Mouse (Mus musculus) liver, adult (tissue): Measurements from ENCODE around the gene Mtch2.

Experiments
- GATA4 ChIP-seq: IDR thresholded peaks from 2 replicates; pipeline ENCODE4 v1.6.1; 2014; ENCODE audit warnings: mild to moderate bottlenecking, low read length; ENCODE audit not compliant: insufficient replicate concordance

Gene Mtch2

GRCm38 (mm10) chr2:90885218-90886041, 38.5 kb downstream of the Mtch2 start, which contains the start of gene C1qtnf4:
Gene C1qtnf4, plus strand, starts transcription at chr2:90885860.
- no peak for TF ChIP-seq GATA4

GRCm38 (mm10) chr2:90886436-90886835, 39.5 kb downstream of the Mtch2 start:
- TF ChIP-seq GATA4: no peak

DNA sequence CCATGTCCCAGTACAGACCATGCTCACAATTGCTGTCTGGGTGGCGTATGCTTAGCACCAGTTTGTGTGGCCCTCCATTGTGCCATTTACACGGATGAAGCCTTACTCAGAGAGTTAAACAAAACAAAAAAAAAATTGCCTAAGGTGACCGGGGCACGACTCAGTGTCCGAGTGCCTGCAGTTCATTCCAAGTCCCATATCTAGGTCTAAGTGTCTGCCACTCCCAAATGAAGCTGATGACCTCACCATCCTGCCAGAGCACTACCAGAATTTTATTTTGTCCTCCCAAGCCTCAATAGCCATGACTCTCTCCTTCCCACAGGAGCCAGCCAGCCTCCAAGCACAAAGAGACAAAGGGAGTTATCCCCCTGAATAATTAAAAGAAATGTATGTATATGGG, 40.7 kb downstream of the Mtch2 start:
- no peak for TF ChIP-seq GATA4

DNA sequence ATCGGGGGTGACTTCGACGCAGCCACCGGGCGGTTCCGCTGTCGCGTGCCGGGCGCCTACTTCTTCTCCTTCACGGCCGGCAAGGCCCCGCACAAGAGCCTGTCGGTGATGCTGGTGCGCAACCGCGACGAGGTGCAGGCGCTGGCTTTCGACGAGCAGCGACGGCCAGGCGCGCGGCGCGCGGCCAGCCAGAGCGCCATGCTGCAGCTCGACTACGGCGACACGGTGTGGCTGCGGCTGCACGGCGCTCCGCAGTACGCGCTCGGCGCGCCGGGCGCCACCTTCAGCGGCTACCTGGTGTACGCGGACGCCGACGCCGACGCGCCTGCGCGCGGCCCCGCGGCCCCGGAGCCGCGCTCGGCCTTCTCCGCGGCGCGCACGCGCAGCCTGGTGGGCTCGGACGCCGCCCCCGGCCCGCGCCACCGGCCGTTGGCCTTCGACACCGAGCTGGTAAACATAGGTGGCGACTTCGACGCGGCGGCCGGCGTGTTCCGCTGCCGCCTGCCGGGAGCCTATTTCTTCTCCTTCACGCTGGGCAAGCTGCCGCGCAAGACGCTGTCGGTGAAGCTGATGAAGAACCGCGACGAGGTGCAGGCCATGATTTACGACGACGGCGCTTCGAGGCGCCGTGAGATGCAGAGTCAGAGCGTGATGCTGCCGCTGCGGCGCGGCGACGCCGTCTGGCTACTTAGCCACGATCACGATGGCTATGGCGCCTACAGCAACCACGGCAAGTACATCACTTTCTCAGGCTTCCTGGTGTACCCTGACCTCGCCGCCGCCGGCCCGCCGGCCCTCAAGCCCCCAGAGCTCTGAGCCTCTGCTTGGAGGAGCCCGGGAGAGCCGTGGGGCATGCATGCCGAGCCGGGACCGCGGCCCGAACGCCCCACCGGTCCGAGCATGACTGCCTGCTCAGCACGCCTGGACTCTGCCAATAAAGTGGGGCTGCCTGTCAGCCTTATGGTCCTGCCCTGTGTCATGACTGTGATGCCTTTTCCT, 42.9 kb downstream of the Mtch2 start:
- no peak for TF ChIP-seq GATA4

GRCm38 (mm10) chr2:90893673-90894298, 46.8 kb downstream of the Mtch2 start:
- TF ChIP-seq GATA4: no peak

DNA sequence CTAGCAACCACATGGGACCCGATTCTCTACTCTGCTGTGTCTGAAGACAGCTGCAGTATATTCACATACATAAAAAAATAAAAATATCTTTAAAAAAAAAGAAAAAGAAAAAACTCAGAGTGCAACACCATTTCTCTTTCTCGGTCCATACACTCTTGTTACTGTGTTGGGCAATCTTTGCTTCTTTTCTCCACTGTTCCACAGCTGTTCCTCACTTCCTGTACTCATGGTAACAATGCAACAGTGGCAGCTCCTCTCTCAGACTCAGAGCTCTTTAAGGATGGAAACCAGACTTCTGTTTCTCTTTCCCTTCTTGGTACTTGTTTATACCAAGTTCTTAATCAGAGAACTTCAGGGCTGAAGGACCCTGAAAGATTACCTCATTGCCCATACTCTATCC, 56.4 kb downstream of the Mtch2 start:
- TF ChIP-seq GATA4: no peak

DNA sequence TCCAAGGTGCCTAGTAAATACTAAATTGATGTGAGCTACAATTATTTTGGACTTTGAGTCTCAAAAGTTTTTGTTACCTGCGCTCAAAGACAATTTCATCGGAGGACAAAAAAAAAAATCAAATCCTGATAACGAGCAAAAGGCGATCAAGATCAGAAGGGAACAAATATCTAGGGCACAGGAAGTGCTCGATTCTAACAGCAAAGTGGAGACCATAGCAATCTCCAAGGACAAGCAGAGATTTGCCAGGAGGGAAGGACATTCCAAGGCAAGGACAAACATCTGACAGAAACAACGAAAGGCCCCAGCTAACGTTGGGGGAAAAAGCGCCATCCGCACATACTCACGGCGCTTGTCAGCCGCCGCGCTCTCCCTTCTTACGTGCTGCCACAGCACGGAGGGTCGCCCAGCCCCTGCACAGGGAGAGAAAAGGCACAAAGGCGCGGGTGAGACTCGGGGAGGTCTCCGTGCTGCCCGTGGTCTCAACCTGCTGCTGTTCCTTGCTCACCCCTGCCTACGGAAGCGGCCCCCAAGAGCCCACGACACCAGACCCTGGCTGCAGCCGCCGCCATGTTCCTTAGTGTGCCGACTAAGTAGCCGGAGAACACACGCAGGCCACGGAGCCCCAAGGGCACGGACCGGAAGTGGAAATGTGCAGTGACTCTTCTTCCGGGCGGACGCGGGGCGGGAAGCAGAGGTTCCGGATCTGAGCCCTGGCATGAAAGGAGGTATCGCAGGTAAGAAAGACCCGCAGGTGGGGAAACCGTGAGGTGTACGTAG, 57.3 kb downstream of the Mtch2 start, which contains the start of the genes Kbtbd4 and Ndufs3:
Gene Kbtbd4 (plus strand): TSS at position 665 of the 780 bp plus-strand sequence.
Gene Ndufs3 (minus strand): TSS at position 752 of the 780 bp plus-strand sequence.
- peak; percentile 16; the same call in 1 of the 2 replicates for TF ChIP-seq GATA4

DNA sequence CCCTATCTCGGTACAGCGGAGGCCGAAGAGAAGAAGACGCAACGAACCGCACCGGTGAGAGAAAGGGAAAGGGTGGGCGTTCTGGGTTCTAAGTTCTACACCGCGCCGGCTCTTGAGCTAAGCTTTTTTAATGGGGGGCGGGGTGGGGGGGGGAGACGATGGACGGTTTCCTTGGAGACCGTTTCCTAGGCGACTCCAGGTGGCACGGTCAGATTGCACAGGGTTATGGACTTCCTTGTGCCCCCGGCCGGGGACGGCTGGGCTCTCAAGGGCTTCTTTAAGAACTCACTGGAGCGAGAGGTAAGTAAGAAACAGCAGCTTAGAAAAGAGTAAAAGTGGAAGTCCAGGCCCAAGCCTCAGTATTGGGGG, 57.9 kb downstream of the Mtch2 start:
- TF ChIP-seq GATA4: no peak

- TF ChIP-seq GATA4: no peak
Observed at GRCm38 (mm10) chr2:90906721-90907120, 59.8 kb downstream of the Mtch2 start.

- TF ChIP-seq GATA4: no peak
Observed at GRCm38 (mm10) chr2:90910861-90911260, 63.9 kb downstream of the Mtch2 start.

DNA sequence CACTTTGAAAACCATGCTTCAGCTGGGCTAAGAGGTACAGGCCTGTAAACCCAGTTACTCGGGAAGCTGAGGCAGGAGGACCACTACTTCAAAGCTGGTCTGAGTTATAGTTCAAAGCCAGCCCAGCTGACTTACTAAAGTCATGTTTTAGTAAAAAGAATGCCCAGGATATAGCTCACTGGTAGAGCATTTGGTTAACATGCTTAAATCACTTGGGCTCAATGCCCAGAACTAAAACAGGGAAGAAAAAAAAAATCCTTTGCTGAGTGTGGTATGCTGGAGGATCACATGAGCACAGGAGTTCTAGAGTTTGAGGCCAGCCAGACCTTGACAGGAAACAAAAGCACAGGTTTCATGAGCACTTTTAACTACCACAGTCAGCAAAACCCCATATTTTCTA, 64.7 kb downstream of the Mtch2 start:
- TF ChIP-seq GATA4: no peak

DNA sequence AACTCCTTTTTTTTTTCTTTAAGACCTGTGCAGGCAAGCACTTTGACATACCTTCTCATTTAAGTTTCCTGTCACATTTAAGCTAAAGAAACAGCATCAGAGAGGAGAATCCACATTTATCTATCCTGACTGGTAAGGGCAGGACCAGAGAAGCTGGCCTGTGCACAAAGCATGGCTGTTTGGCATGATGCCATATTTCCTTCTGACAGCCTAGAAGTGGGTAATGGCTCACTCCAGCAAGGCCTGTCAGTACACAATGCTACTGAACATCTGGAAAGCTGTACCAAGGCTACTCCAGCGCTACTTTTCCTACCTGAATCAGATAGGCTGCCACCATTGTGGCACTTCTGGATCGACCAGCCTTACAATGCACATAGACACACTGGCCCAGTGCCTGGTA, 66.7 kb downstream of the Mtch2 start:
- TF ChIP-seq GATA4: no peak

- no peak for TF ChIP-seq GATA4
Observed at GRCm38 (mm10) chr2:90915516-90915915, 68.6 kb downstream of the Mtch2 start.
